Mouse (Mus musculus) B cell, adult 2 months (primary cell): ENCODE measurements at regions not wholly inside any gene's neighbourhood (a gene's known extent, or its start where the extent isn't known, plus 50 kb on each side); places are given as distances from the start of the nearest gene placed in this dataset.
A peak's percentile ranks its signal among the peaks of the same experiment; 100 is the strongest.

ENCODE experiments used
- DNase-seq, 2 experiments: peaks; one replicate each; pipeline ENCODE4 v3.0.0; 2022

- no peak for DNase-seq
These were observed 87.8 kb upstream of the Enpp6 start for GRCm38 (mm10) chr8:46898697-46899445.

- DNase-seq, result no peak
These were observed 85.9 kb upstream of the Enpp6 start for GRCm38 (mm10) chr8:46900826-46901225.

- DNase-seq, result no peak
These were observed 82.0 kb upstream of the Enpp6 start for GRCm38 (mm10) chr8:46904731-46905130.

GRCm38 (mm10) chr8:46907390-46907789 lies 79.3 kb upstream of the Enpp6 start:
- DNase-seq, result no peak

- DNase-seq, result no peak
These were observed 78.5 kb upstream of the Enpp6 start for GRCm38 (mm10) chr8:46908186-46908585.

- DNase-seq, result peak; percentile 40 to 41
These were observed 72.7 kb upstream of the Enpp6 start for GRCm38 (mm10) chr8:46913956-46914355.

- DNase-seq, result peak; percentile 51 to 62
These were observed 66.6 kb upstream of the Enpp6 start for GRCm38 (mm10) chr8:46920071-46920470.

GRCm38 (mm10) chr8:46921075-46921474 lies 65.6 kb upstream of the Enpp6 start:
- DNase-seq, result no peak

GRCm38 (mm10) chr8:46921585-46921984 lies 65.1 kb upstream of the Enpp6 start:
- DNase-seq, result no peak

GRCm38 (mm10) chr8:46924787-46925548 lies 61.7 kb upstream of the Enpp6 start:
- DNase-seq, result no peak

GRCm38 (mm10) chr8:46928718-46929117 lies 58.0 kb upstream of the Enpp6 start:
- DNase-seq, result no peak

- no peak for DNase-seq
These were observed 57.0 kb upstream of the Enpp6 start for GRCm38 (mm10) chr8:46929678-46930077.

GRCm38 (mm10) chr8:46931267-46931666 lies 55.4 kb upstream of the Enpp6 start:
- no peak for DNase-seq

GRCm38 (mm10) chr8:46933256-46933655 lies 53.4 kb upstream of the Enpp6 start:
- no peak for DNase-seq

GRCm38 (mm10) chr8:46934254-46934653 lies 52.4 kb upstream of the Enpp6 start:
- DNase-seq, result peak; percentile 74 to 78

GRCm38 (mm10) chr8:46934898-46935297 lies 51.8 kb upstream of the Enpp6 start:
- DNase-seq, result peak; percentile 64 to 65

GRCm38 (mm10) chr8:46936039-46936438 lies 50.6 kb upstream of the Enpp6 start:
- DNase-seq, result no peak
